8 mouse cellular contexts compared by ENCODE assay signal in the genomic region with DNA sequence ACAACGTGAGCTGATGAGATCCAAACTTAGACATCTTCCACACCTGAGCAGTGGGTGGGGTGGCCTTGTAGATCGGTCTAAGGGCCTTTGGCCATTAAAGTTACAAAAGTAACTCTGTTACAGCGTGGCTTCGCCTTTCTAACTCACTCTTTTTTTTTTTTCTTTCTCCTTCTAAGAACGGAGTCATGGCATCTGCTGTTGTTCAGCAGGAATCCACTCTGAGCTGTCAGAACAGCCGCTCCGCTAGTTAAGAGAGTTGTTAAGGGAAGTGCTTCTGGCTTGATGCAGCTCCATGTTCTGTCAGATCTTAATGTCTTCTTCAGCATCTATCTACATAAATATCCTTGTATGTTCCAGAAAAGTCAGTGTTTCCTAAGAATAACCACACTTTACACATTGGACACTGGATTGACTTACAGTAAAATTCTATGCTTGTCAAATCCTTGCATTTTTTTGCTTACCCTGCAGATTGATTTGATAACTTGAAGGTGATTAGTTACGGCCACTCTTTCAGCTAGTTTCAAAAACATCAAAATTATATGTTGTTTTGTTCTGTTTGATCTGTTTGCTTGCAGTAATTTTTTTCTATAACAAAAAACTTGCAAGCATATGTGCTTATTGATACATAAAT. TPM values are rescaled to one million over a fixed set of nuclear protein-coding genes. Genes with fewer than 3 reads are reported as not detected.
A peak's percentile ranks its signal among the peaks of the same experiment; 100 is the strongest.
DNase-seq lines count a peak whose midpoint lies in the region; ATAC-seq and TF ChIP-seq lines count a peak whose summit lies in the region.

No protein-coding gene starts in this region.

- H3K27me3 ChIP-seq in heart, postnatal 0 days (ENCODE audit: control insufficient read depth, insufficient read depth, low read length), result no peaks in the 10 kb centered on the region
- no peaks in the 10 kb centered on the region for H3K27me3 ChIP-seq in forebrain, embryonic 13.5 days

- H3K79me2 ChIP-seq in macrophage (ENCODE audit: inconsistent target), result peaks cover 46% of the 10 kb centered on the region

- H3K36me3 ChIP-seq in heart, postnatal 0 days (replicated peaks; ENCODE audit: control insufficient read depth, insufficient read depth, low read length), result peaks cover 27% of the 10 kb centered on the region
- H3K36me3 ChIP-seq in forebrain, embryonic 13.5 days (ENCODE audit: poor library complexity, severe bottlenecking), result peaks cover 24% of the 10 kb centered on the region
- peaks cover 11% of the 10 kb centered on the region; the same call in 1 of the 2 replicates for H3K36me3 ChIP-seq in macrophage (ENCODE audit: inconsistent target)

- no peaks in the 10 kb centered on the region for H3K9me3 ChIP-seq in heart, postnatal 0 days (replicated peaks; ENCODE audit: control insufficient read depth, low read length)
- no peaks in the 10 kb centered on the region for H3K9me3 ChIP-seq in forebrain, embryonic 13.5 days (replicated peaks)

- ATAC-seq in heart, postnatal 0 days (ENCODE audit: insufficient read depth, low read depth), result no peak
- ATAC-seq in forebrain, embryonic 13.5 days, result no peak

- peak overlapping the region; percentile 90 for H3K4me2 ChIP-seq in heart, postnatal 0 days (ENCODE audit: low read depth, low read length)
- H3K4me2 ChIP-seq in forebrain, embryonic 13.5 days, result peak overlapping the region; percentile 79

- H3K4me1 ChIP-seq in heart, postnatal 0 days (ENCODE audit: control insufficient read depth, insufficient read depth), result peaks cover 16% of the 10 kb centered on the region; the same call in 1 of the 2 replicates
- peaks cover 30% of the 10 kb centered on the region for H3K4me1 ChIP-seq in forebrain, embryonic 13.5 days

- no peak for TF ChIP-seq CTCF in heart, postnatal 0 days (IDR thresholded peaks at IDR 0.05; ENCODE audit: low read depth)

- peak overlapping the region; percentile 82 for H3K27ac ChIP-seq in heart, postnatal 0 days (ENCODE audit: low read depth)
- peak overlapping the region; percentile 86 for H3K27ac ChIP-seq in forebrain, embryonic 13.5 days
- H3K27ac ChIP-seq in macrophage, result no peak overlapping the region

- intact Hi-C loops in heart, postnatal 25 days (cut with DNase I), result no loop called here

- peak overlapping the region; percentile 96 for H3K4me3 ChIP-seq in heart, postnatal 0 days (ENCODE audit: low read depth, low read length)
- H3K4me3 ChIP-seq in forebrain, embryonic 13.5 days, result peak overlapping the region; percentile 79
- H3K4me3 ChIP-seq in macrophage (ENCODE audit: inconsistent target), result peak overlapping the region; percentile 98

- no peak for DNase-seq in heart, postnatal 0 days (ENCODE audit: low spot score)
- no peak for DNase-seq in heart, postnatal 25 days (ENCODE audit: low spot score)
- DNase-seq in MEL-GATA-1-ER (ENCODE audit: extremely low read depth, low read depth), result peak; percentile 23
- no peak for DNase-seq in urinary bladder, postnatal 4 days (ENCODE audit: low spot score in 2 of 2)
- no peak for DNase-seq in spleen, adult 12 weeks (ENCODE audit: low spot score)
- no peak for DNase-seq in right cerebral cortex, postnatal 4 days

- WGBS in heart, postnatal 0 days, result 3% methylated on average over 8 of the region's 8 CpGs
- 8% methylated on average over 8 of the region's 8 CpGs for WGBS in forebrain, embryonic 13.5 days
- 9% methylated on average over 8 of the region's 8 CpGs for WGBS in macrophage (ENCODE audit: missing documents)

- H3K9ac ChIP-seq in heart, postnatal 0 days (replicated peaks; ENCODE audit: low read depth, low read length), result peak overlapping the region; percentile 71
- H3K9ac ChIP-seq in forebrain, embryonic 13.5 days, result peak overlapping the region; percentile 83

- no peak for TF ChIP-seq EP300 in heart, postnatal 0 days (IDR thresholded peaks at IDR 0.05; ENCODE audit: low read depth)

RNA-seq across cellular contexts. Expression of gene Dhx29, which starts 0.9 kb away (rescaled TPM):
- 6.4 and 15.0 TPM in 2 replicates for total RNA-seq in heart, postnatal 0 days (2014; rRNA removed; ENCODE audit: low replicate concordance)
- 12.1 and 13.2 TPM in 2 replicates for polyA plus RNA-seq in heart, postnatal 0 days (2015; fragmentation: Nextera tagmentation; extraction: Ambion mirVana)
- 10 to 100 TPM; 13.1 to 13.2 TPM for total RNA-seq in heart, postnatal 25 days (2021)
- 29.8 and 30.8 TPM in 2 replicates for polyA plus RNA-seq in forebrain, embryonic 13.5 days (2015; fragmentation: Nextera tagmentation; extraction: Ambion mirVana)
- total RNA-seq in macrophage (2018; cell fraction: chromatin; rRNA removed), result 10 to 100 TPM in 21 of 26 experiments, 1 to 10 TPM in 5; 6.0 to 37.9 (median 19.8) TPM
- 10 to 100 TPM in 11 of 26 experiments, 1 to 10 TPM in 15; 6.4 to 13.5 (median 9.9) TPM for total RNA-seq in macrophage (2018; cell fraction: cytosol; rRNA removed)
- 10 to 100 TPM in 16 of 26 experiments, 1 to 10 TPM in 10; 4.8 to 26.6 (median 11.4) TPM for total RNA-seq in macrophage (2018; cell fraction: nucleus; rRNA removed)
- 8.2 to 17.3 TPM (median 15.4 TPM) in 3 replicates for polyA plus RNA-seq in macrophage (2018)

RNA-seq across cellular contexts. Expression of gene Mtrex, which starts 1.0 kb away (rescaled TPM):
- 14.3 and 15.5 TPM in 2 replicates for total RNA-seq in heart, postnatal 0 days (2014; rRNA removed; ENCODE audit: low replicate concordance)
- 22.3 and 23.4 TPM in 2 replicates for polyA plus RNA-seq in heart, postnatal 0 days (2015; fragmentation: Nextera tagmentation; extraction: Ambion mirVana)
- total RNA-seq in heart, postnatal 25 days (2021), result 10 to 100 TPM; 26.0 to 26.5 TPM
- polyA plus RNA-seq in forebrain, embryonic 13.5 days (2015; fragmentation: Nextera tagmentation; extraction: Ambion mirVana), result 72.0 and 76.7 TPM in 2 replicates
- 100 to 1,000 TPM in 22 of 26 experiments, 10 to 100 TPM in 4; 87.6 to 234 (median 120) TPM for total RNA-seq in macrophage (2018; cell fraction: chromatin; rRNA removed)
- 10 to 100 TPM; 23.9 to 37.4 (median 29.6) TPM for total RNA-seq in macrophage (2018; cell fraction: cytosol; rRNA removed)
- total RNA-seq in macrophage (2018; cell fraction: nucleus; rRNA removed), result 100 to 1,000 TPM in 2 of 26 experiments, 10 to 100 TPM in 24; 49.4 to 124 (median 65.1) TPM
- polyA plus RNA-seq in macrophage (2018), result 27.0 to 43.6 TPM (median 39.7 TPM) in 3 replicates

RNA-seq across cellular contexts. Expression of gene Ccno, which starts 59.4 kb away (rescaled TPM):
- 0.23 TPM in 1 of 2 replicates, not detected in the other for total RNA-seq in heart, postnatal 0 days (2014; rRNA removed; ENCODE audit: low replicate concordance)
- 0.14 and 0.29 TPM in 2 replicates for polyA plus RNA-seq in heart, postnatal 0 days (2015; fragmentation: Nextera tagmentation; extraction: Ambion mirVana)
- under 1 TPM in 1 of 2 experiments, not detected in 1; 0.26 TPM for total RNA-seq in heart, postnatal 25 days (2021)
- 1.9 and 4.4 TPM in 2 replicates for polyA plus RNA-seq in forebrain, embryonic 13.5 days (2015; fragmentation: Nextera tagmentation; extraction: Ambion mirVana)
- total RNA-seq in macrophage (2018; cell fraction: chromatin; rRNA removed), result under 1 TPM in 8 of 26 experiments, not detected in 18; 0.34 to 0.98 (median 0.61) TPM
- total RNA-seq in macrophage (2018; cell fraction: cytosol; rRNA removed), result under 1 TPM in 18 of 26 experiments, not detected in 8; 0.07 to 0.51 (median 0.12) TPM
- total RNA-seq in macrophage (2018; cell fraction: nucleus; rRNA removed), result 1 to 10 TPM in 2 of 26 experiments, under 1 TPM in 8, not detected in 16; 0.20 to 1.1 (median 0.49) TPM
- polyA plus RNA-seq in macrophage (2018), result not detected in 3 replicates
